Mouse (Mus musculus) retina, postnatal 7 days (tissue): ENCODE data around the gene Plin5.
"Not testable (repeated sequence)": the region's sequence is repeated elsewhere in the genome, so short reads cannot be mapped to it uniquely, and the experiment has no call there.

Experiments
- DNase-seq: peaks from one replicate; pipeline ENCODE4 v3.0.0-alpha.2; 2012; ENCODE audit warnings: low read depth, low spot score

Plin5 gene

DNA sequence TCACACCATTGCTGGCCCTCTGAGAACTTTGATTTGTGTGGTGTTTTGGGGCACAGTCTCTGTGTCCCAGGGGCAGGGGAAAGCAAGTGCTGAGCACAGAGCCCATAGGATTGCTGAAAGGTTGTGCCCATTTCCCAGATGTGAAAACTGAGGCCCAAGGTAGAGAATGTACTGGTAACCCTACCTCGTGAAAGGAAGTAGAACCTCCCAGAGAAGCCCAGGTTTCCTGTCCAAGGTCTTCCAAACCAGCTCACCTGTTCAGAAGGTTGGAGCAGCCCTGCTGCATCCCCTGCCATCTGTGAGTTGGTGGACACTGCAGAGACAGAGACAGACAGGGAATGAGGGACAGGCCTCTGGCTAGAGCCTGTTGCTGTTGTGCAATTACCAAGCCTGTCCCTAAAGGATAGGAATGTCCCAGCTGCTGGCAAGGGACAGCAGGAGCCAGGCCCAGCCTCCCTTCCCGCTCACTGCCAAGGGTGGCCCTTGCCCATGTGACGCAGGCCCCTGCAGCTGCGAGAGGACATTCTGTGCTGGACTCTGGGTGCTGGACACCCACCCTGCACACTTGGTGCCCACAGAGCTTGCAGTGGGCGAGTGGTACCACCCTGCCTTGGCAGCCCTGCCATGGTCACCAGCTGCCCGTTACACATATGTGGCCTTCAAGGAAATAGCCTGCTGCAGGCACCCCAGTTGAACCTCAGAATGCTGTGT is 8.9 kb downstream of the Plin5 start:
- DNase-seq = no peak

DNA sequence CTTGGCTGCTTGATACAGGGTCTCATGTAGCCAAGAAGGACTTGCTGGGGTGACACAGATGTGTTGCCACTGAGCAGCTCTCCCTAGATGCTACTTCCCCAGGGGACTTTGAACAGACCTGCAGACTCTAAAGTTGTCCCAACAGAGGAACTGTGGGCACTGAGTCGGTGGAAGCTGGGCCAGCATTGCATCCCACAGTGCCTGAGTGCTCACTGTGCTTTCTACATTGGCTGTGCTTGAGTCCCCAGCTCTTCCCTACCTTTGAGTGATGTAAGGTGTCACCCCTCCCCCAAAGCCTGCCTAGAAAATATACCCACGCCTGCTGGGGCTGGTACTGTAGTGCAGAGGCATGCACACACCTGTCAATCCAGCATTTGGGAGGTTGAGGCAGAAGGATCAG is 9.7 kb downstream of the Plin5 start:
- no peak for DNase-seq

DNA sequence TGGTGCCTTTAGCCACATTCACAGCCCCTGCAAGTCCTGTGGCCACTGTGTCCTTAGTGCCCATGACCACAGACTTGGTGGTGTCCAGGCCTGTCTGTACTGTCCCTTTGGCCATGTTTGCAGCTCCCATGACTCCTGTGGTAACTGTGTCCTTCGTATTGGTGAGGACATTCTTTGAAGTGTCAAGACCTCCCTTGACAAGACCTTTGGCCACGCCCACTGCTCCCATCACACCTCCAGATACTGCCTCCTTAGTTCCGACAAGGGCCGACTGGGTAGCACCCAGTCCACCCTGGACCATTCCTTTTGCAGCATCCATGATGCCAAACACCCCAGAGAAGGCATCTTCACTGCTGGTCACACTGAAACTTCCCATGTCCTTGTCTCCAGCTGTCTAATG is 10.4 kb downstream of the Plin5 start:
- DNase-seq = no peak

DNA sequence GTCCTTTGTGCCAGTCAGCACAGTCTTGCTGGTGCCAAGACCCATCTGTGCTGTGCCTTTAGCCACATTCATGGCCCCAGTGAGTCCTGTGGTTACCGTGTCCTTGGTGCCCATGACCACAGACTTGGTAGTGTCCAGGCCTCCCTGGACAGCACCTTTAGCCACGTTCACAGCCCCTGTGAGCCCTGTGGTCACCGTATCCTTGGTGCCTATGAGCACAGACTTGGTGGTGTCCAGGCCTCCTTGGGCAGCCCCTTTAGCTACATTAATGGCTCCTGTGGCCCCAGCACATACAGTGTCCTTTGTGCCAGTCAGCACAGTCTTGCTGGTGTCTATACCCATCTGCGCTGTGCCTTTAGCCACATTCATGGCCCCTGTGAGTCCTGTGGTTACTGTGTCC is 11.0 kb downstream of the Plin5 start:
- DNase-seq = not testable (repeated sequence)

DNA sequence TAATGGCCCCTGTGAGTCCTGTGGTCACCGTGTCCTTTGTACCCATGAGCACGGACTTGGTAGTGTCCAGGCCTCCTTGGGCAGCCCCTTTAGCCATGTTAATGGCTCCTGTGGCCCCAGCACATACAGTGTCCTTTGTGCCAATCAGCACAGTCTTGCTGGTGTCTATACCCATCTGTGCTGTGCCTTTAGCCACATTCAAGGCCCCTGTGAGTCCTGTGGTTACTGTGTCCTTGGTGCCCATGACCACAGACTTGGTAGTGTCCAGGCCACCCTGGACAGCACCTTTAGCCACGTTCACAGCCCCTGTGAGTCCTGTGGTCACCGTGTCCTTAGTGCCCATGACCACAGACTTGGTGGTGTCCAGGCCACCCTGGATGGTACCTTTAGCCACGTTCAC is 12.6 kb downstream of the Plin5 start:
- DNase-seq = not testable (repeated sequence)

DNA sequence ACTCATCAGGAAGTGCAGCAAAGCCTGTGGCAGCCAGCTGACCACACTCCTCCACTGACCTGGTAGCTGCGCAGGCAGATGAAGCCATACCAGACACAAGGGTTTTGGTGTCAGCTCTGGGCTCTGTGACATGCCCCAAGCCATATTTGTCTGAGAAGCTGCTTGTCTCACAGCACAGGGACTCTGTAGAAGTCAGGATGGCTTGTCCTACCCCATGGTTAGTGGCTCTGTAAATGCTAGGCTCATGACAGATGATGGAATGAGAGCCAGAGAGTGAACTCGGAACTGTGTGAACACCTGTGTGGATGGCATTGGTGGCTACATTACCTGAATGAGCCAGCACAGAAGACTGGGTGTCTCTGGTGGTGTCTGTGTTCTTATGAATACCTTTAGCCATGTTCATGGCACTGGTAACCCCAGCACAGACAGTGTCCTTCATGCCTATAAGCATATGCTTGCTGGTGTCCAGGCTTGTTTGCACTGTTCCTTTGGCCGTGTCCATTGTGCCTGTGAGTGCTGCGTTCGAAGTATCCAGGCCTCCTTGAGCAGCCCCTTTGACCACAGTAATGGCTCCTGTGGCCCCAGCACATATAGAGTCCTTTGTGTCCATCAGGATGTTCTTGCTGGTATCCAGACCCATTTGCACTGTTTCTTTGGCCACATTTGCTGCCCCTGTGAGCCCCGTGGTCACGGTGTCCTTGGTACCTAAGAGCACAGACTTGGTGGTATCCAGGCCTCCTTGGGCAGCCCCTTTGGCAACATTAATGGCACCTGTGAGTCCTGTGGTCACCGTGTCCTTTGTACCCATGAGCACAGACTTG is 13.7 kb downstream of the Plin5 start:
- no peak for DNase-seq

DNA sequence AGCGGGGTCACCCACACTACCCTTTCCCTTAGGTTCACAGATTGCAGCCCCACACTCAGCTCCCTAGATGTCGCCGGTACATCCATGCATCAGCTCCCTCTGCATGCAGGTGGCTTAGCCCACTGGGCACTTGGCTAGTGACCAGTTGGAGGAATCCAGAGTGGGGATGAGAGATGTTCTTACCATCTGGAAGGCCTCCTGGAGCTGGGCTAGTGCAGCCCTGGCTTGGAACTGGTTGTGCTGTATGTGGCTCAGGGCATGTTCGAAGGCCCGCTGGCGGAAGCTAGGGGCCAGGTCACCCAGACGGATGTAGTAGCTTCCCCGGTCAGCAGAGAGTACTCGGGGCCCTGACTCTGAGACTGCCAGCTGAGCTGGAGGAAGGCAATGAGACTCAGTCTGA is 14.5 kb downstream of the Plin5 start:
- DNase-seq = no peak

DNA sequence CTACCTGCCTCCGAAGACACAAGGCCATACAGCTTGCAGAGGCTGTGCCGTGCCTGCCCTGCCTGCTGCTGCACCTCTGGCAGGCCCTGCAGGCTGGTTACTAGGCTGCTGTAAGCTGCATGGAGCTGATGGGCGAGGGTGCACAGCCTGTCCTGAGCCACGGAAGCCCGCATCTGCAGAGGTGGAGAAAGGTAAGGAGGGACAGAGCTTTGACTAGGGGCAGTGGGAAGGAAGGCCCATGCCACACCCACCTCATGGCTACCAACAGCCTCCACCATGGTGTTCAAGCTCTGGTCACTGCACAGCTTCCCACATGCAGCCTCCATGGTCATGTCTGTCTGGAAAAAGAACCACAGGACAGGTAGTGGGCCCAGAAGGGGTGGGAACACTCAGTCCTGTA is 15.2 kb downstream of the Plin5 start:
- no peak for DNase-seq

DNA sequence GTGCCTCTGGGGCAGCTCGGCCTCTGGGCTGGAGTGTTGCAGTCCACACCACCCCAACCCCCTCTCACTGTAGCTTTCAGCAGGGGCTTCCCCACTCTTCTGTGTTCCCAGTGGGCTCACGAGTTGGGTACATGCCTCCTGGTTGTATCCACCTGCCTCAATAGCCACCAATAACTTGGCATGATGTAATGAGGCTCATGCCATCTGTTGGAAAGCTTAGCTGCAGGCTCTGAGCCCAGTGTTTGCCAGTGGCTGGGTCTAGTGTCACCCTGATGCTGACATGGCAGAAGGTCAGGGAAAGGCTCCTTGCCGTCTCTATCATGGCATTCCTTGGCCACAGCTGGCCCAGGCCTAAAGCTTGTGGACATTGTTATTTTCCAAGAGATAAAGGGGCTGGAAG is 16.6 kb downstream of the Plin5 start:
- DNase-seq = no peak

DNA sequence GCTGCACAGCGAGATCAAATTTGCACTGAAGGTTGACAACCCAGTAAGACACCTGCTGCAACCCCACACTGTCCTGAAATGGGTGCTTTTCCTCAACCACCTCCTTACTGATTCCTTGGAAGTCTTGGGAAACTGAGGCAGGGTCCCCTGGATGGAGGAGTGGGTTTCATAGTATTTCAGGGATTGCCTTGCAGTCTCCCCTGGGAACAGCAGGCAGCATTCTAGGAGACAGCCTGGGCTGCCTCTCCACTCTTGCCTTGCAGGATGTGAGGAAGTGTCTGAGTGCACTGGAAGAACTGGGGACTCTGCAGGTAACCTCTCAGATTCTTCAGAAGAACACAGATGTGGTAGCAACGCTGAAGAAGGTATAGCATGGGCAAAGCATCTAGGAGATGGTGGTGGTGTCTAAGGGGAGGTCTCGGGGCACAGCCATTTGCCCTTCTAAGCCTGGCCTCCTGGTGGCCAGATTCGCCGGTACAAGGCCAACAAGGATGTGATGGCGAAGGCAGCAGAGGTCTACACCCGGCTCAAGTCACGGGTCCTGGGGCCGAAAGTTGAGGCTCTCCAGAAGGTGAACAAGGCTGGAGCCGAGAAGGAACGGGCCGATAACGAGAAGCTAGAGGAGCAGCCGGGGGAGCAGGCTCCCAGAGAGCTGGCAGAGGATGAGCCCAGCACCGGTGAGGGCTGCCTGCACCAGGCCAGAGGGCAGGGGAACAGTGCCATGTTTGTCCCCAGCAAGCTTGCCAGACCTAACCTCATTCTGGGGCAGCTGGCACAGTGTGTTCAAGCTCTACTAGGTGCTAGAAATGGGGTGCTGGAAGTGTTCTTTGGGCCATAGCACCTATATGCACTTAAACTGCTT is 18.5 kb downstream of the Plin5 start:
- DNase-seq = no peak

DNA sequence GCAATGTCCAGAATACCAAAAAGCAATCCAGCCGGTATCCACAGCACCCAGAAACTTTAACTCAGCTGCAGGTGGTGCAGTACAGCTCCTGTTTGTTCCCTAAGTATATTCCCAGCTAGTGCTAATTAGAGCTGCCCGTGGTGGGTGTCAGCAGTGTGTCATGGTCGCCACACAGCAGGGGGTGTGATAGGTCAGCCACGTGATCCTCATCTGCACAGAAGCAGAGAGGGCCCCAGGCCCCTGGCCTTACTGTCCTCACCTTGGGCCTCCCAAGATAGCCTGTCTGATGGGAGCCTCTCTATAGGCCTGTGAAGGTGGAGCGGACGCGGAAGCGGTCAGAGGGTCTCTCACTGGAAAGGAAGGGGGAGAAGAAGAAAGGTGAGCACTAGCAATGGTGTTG is 19.2 kb downstream of the Plin5 start:
- DNase-seq = no peak

DNA sequence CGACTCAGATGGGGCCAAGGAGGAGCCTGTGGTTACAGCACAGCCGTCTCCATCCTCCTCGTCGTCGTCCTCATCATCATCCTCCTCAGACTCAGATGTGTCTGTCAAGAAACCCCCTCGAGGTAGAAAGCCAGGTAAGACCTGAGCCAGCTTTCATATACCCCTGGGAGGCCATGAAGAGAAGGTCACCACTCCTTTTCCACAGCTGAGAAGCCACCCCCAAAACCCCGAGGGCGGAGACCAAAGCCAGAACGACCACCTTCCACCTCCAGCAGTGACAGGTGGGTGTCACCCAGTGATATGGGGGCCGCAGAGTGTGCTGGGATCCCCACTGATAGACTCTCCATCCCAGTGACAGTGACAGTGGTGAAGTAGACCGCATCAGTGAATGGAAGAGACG is 20.5 kb downstream of the Plin5 start:
- no peak for DNase-seq

DNA sequence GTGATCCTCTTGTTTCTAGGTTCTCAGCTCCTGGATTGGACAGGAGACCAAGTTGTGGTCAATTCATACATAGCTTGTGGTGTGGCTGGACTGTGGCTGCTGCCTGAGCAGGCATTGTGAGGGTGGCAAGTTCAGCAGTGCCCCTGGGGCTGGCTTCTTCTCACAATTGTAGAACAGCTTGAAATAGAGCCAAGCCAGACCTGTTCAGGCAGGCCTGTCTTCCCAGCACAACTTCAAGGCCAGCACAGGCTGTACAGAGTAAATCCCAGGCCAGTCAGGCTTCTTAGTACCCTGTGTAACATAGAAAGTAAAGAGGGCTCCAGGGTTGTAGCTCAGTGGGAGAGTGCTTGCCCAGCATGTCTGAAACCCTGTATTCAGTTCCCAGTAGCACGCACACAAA is 24.6 kb downstream of the Plin5 start:
- DNase-seq = no peak

DNA sequence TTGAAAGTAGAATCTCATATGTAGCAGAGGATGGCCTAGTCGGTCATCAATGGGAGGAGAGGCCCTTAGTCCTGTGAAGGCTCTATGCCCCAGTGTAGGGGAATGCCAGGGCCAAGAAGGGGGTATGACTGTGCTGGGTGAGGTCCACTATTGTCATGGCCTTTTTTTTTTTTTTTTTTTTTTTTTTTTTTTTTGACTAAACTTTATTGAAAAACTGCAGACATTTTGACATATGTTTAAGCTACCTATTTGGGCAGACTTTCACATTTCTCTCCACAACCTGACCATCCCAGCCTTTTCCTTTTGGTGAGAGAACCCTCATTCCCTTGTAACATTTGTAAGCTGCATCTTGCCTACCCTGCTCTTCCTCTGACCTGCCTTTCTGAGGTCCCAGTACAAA is 25.1 kb downstream of the Plin5 start:
- DNase-seq = no peak

DNA sequence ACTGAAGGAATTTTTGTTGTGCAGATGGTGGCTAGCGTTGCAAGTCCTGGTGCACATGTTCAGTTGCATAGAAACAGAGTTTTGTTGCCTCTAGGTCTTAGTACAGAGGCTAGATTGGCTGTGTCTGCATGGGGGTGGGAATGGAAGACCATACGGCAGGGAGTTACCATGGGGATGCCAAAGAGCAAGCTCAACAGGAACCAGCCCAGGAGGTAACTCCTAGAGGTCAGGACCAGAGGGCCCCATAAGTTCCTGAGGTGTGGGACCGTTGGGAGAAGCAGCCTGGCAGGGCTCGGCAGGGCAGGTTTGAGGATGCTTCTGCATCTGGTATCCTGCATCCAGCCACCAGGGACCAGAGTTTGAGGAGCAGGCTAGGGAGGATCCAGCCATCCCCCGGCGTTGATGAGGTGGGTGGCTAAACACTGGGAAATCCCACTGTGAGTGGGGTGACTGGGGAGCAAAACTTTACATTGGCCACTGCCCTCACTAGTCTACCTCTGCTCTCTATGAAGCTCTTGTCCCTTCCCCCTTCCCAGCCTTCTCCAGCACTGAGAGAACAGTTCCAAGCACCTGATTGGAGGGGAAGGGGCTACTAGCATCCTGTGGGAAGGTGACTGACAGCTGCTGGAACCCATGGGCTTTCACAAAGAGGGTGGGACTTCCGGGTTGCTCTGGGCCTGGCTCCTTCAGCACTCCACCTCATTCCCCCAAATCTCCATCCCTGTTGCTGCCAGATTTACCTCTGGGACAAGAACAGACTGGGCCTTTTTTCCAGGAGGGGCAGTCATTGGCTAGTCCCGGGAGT is 36.4 kb downstream of the Plin5 start:
- DNase-seq = peak; percentile 52

DNA sequence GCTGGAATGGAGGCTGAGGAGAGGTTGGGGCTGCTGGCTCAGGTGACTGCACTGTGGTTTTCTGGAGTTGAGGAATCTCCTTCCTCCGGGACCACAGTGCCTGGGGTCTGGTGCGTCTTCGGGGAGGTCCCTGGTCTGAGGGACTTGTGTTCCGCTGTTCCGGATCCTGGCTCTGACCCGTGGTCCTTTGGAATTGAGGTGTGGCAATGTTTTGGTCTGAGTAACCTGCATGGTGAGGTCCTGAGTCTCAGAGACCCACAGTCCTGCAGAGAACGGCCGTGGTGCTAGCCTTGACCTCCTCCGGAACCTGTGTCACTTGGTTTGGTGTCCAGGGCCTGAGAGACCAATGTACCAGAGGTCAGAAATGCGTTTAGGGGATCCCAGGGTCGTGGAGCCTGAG is 37.5 kb downstream of the Plin5 start:
- DNase-seq = no peak

DNA sequence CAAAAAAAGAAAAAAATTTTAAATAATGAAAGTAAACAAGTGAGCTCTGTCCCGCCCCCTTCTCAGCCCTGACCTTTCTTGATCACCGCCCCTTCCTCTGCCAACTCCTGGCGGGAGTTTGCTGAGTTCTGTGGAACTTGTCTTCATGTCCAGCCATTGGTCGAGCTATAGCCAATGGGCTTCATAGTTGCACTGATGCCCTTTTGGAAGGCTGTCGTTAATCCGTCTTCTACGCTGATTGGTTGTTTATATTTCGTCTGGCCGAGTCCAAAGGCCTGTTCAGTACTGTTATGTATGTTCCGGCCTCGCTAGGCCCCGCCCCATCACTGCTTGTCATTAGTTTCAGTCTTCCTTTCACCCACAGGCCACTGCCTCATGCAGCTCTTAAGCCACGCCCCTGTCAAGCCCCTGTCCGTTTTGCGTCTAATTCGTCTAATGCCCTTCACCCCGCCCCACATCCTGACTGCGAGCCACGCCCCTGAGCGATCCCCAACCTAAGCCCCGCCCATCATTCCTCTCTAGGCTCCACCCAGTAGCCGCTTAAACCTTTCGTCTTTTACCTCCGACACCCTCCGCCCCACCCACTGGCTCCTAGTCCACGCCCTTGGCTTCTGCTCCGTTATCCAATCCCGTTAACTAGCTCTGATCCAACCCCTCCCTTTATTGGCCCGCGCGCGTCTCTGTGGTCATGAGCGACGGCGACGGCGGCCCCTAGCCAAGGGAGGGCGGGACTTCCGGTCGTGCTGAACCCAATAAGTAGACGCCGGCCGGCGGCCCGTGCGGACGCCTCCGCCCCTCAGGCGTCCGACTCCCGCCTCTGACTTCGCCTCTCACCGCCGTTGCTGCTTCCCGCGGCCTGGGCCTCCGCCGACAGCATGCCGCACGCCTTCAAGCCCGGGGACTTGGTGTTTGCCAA is 38.3 kb downstream of the Plin5 start, which contains the start of gene Hdgfl2:
TSS of gene Hdgfl2 (plus strand) at position 755 of the 916 bp plus-strand sequence.
- DNase-seq = peak; percentile 99

DNA sequence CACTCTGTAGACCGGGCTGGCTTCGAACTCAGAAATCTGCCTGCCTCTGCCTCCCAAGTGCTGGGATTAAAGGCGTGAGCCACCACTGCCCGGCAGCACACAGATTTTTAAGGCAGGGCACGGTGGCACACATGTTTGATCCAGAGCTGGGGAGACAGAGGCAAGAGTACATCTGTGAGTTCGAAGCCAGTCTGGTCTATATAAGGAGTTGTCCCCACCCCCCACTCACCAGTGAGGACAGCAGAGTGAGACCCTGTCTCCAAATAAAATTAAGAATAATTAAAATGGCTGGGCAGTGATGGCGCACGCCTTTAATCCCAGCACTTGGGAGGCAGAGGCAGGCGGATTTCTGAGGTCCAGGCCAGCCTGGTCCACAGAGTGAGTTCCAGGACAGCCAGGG is 39.0 kb downstream of the Plin5 start:
- DNase-seq = not testable (repeated sequence)

DNA sequence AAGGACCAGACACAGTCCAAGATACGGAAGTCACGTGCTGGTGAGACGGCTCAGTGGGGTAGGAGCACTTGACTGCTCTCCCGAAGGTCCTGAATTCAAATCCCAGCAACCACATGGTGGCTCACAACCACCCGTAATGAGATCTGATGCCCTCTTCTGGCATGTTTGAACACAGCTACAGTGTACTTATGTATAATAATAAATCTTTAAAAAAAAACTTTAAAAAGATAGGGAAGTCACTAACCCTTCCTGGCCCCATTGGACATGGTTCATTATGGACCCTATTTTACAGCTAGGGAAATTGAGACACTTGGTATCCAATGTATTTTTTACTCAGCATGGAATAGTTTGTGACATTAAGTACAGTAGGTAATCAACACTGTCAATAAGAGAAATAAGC is 39.9 kb downstream of the Plin5 start:
- no peak for DNase-seq

DNA sequence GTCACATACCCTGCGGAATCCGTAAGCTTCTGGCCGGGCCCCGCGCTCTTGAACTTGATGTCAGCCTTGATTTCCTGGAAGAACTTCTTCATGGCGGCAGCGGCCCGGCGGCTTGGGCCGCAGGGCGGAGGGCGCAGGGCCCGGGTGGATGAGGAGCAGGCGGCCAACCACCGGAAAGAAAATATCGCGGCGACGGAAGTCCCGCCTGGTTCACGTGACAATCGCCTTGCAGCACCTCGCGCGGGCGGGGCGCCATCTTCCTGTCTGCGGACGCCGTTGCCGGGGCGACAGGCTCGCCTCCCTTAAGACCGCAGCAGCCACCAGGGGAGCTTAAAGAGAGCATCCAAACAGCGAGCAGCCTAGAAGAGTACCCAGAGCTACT is 42.6 kb downstream of the Plin5 start, which contains the start of gene Ubxn6:
TSS of gene Ubxn6 (minus strand) at position 202 of the 382 bp plus-strand sequence.
- DNase-seq = peak; percentile 92
